Mouse (Mus musculus): ENCODE data around the gene Sh3pxd2a.

DNA sequence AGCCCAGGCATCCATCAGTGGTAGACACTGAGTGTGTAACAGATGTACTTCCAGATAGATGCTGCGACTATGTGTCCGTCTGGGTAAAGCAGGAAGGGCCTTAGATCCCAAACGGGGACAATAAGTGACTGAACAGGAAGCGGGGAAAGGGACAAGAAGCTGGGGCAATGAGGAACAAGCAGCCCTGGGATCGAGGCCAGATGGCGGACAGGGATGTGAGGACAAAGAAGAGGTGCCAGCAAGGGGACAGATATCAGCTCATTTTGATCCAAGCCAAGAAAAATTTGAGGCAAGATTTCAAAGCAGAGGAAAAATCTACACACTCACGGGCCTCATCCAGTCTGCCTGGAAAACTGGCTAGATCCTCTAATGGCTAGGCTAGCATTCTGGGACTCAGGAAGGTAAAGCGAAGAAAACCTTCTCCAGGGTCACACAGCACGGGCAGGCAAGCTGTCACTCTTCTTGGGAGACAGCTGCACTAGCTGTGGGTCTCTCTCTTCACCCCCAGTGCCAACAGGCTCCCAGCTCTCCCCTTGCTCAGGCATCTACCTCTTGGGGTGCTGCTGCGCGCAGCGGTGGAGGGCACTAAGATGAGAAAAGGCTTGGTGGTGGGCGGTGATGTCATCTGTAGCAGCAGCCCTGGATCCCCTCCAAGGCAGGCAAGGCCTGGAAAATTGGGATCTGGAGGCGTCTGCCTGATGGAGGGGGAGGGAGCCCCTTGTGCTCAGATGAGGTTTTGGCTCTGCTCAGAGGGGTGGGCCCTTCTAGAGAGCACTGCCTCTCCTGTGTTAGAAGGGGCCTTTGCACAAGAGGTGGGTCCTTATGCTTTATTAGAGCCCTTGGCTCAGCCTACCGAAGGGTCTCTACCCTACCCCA lies 146.9 kb downstream of the Sh3pxd2a start:
- no peak for TF ChIP-seq CTCF (IDR thresholded peaks at IDR 0.05; ENCODE audit: low read depth, low read length)
- no peak for TF ChIP-seq EP300 (IDR thresholded peaks at IDR 0.05; ENCODE audit: insufficient read depth, low read depth, low read length)
